Mouse (Mus musculus): Measurements from ENCODE around the gene Rtf2. TPM values are rescaled to one million over a fixed set of nuclear protein-coding genes. Genes with fewer than 3 reads are reported as not detected.

Gene Rtf2
- 74.9 to 85.6 TPM (median 79.2 TPM) in 4 replicates for total RNA-seq (2023; ENCODE audit: inconsistent age)

GRCm38 (mm10) chr2:172439843-172440639, at the start of gene Rtf2:
Gene Rtf2 (plus strand): TSS chr2:172440556.

GRCm38 (mm10) chr2:172393391-172394051, 46.8 kb upstream of the Rtf2 start, which contains the start of gene Cass4:
Gene Cass4 (plus strand): TSS chr2:172393794.

GRCm38 (mm10) chr2:172458496-172458895, 18.1 kb downstream of the Rtf2 start, which contains the start of gene Gcnt7:
Gene Gcnt7 (minus strand): TSS chr2:172458596.

GRCm38 (mm10) chr2:172472318-172472717, 32.0 kb downstream of the Rtf2 start, which contains the start of gene Fam209:
Gene Fam209 (plus strand): TSS chr2:172472520.

Other genes starting within 250 kb of the Rtf2 start
- gene Mc3r, start 192.1 kb upstream of the Rtf2 start, total RNA-seq (2023; ENCODE audit: inconsistent age): not detected in 4 replicates
- gene Fam210b, start 95.0 kb upstream of the Rtf2 start, total RNA-seq (2023; ENCODE audit: inconsistent age): 8.8 to 9.5 TPM (median 9.2 TPM) in 4 replicates
- gene Aurka, start 70.0 kb upstream of the Rtf2 start, total RNA-seq (2023; ENCODE audit: inconsistent age): 6.5 to 7.1 TPM (median 6.8 TPM) in 4 replicates
- gene Cstf1, start 69.9 kb upstream of the Rtf2 start, total RNA-seq (2023; ENCODE audit: inconsistent age): 37.5 to 43.0 TPM (median 41.8 TPM) in 4 replicates
- gene Cass4, start 46.8 kb upstream of the Rtf2 start, total RNA-seq (2023; ENCODE audit: inconsistent age): 2.2 to 3.6 TPM (median 2.6 TPM) in 4 replicates
- gene Gcnt7, start 18.0 kb downstream of the Rtf2 start, total RNA-seq (2023; ENCODE audit: inconsistent age): not detected in 4 replicates
- 6.0 to 9.0 TPM (median 7.8 TPM) in 4 replicates for gene Fam209, start 32.0 kb downstream of the Rtf2 start, total RNA-seq (2023; ENCODE audit: inconsistent age)
- not detected in 4 replicates for gene Tfap2c, start 109.0 kb downstream of the Rtf2 start, total RNA-seq (2023; ENCODE audit: inconsistent age)

Measured in B cell, adult (primary cell).